Comparison of ENCODE assay signal across 12 mouse cellular contexts in genomic region chr6:134512478-134512877, GRCm38 (mm10).
"Had no signal": no experiment of that assay in that cellular context is flagged by ENCODE, and none has a peak within 500 bp of the region (broad histone marks: within the 10 kb centered on the region; RNA-seq: fewer than 3 reads in every experiment).

No protein-coding gene starts in this region.

- H3K36me3 ChIP-seq: midbrain, embryonic 15.5 days had no signal

- ATAC-seq: midbrain, embryonic 15.5 days had no signal

- H3K4me3 ChIP-seq: kidney, embryonic 15.5 days; limb, embryonic 12.5 days; midbrain, embryonic 10.5 days; midbrain, embryonic 15.5 days had no signal

- H3K9me3 ChIP-seq: kidney, embryonic 15.5 days; limb, embryonic 12.5 days; midbrain, embryonic 10.5 days; midbrain, embryonic 15.5 days had no signal

- H3K4me2 ChIP-seq: kidney, embryonic 15.5 days; limb, embryonic 12.5 days; midbrain, embryonic 15.5 days had no signal

- H3K27me3 ChIP-seq: kidney, embryonic 15.5 days; limb, embryonic 12.5 days; midbrain, embryonic 15.5 days had no signal

- H3K9ac ChIP-seq: kidney, embryonic 15.5 days; limb, embryonic 12.5 days; liver, embryonic 14.5 days; midbrain, embryonic 15.5 days had no signal

- DNase-seq: kidney, adult 2 months; kidney, postnatal 14 days; liver; lung, adult 2 months; lung, postnatal 36 days; thymus, postnatal 4 days had no signal

- H3K27ac ChIP-seq: kidney, embryonic 15.5 days; limb, embryonic 12.5 days; liver, embryonic 14.5 days; midbrain, embryonic 10.5 days; midbrain, embryonic 15.5 days; stomach, postnatal 0 days had no signal
